Mouse (Mus musculus): ENCODE results near the gene Fgfr2.

- TF ChIP-seq CTCF (IDR thresholded peaks at IDR 0.05; ENCODE audit: borderline replicate concordance, extremely low read depth, insufficient read depth, insufficient read length) (no peak), POLR2A (IDR thresholded peaks at IDR 0.05; ENCODE audit: borderline replicate concordance, extremely low read depth, insufficient read depth, insufficient read length, poor library complexity, severe bottlenecking) (no peak)
Observed at GRCm38 (mm10) chr7:132128687-132129086, 994.5 kb downstream of the Fgfr2 start.

All from brain, embryonic 14.5 days (tissue).